Mouse (Mus musculus) heart, adult 9 months (tissue): ENCODE measurements around the gene Atp6v0e2.

ENCODE experiments used
- DNase-seq, 2 experiments: peaks; one replicate each; pipeline ENCODE4 v3.0.0; 2022; ENCODE audit warnings: low spot score in 2 of 2

Gene Atp6v0e2

DNA sequence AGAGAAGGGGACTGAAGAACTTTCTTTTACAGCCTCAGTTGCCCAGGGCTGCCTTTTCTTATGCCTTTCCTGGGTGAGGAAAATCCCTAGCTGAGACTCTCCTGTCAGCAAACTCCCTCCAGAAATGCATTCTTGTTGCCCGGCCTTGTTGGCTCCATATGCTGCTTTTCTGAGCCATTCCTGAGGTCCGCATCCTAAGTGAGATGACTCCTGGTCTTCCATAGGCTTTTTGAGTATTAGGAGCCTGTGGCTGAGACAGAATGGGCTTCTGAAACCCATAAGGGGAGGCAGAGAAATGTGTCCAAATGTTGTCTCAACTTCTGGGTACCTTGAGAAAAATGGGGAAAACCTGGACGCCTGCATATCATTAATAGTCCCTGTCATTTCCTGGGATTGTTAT is 36.6 kb downstream of the Atp6v0e2 start:
- no peak for DNase-seq

GRCm38 (mm10) chr6:48578736-48579135 is 41.3 kb downstream of the Atp6v0e2 start:
- no peak for DNase-seq

- peak; percentile 57 to 70 for DNase-seq
Observed at GRCm38 (mm10) chr6:48579215-48579648, 41.8 kb downstream of the Atp6v0e2 start.

DNA sequence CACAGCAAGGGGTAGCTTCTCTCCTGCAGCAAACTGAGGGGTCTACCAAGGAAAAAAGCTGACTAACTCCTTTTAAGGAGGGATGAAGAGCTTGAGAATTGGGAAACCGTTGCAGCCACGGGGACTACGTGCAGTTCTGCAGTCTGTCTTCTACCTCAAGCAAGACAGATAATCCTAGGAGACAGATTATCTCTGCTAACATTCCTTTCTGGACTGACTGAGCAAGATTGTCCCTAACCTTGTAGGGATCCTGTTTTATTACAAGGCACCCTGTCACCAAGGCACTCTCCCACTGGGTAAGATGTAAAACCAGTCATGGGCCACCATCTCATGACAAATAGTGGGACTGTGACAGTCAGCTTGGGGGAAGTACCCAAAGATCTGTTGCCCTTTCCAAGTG is 43.8 kb downstream of the Atp6v0e2 start:
- DNase-seq = no peak

- DNase-seq = peak in 1 of 2 experiments; percentile 48
Observed at GRCm38 (mm10) chr6:48582037-48582436, 44.6 kb downstream of the Atp6v0e2 start.

- no peak for DNase-seq
Observed at GRCm38 (mm10) chr6:48589194-48589750, 51.9 kb downstream of the Atp6v0e2 start, which contains the start of gene Gm45021. TSS of gene Gm45021 (plus strand) at chr6:48589610.
